Mouse (Mus musculus) liver, postnatal 0 days (tissue): ENCODE results near the gene Mia2. TPM values are rescaled to one million over a fixed set of nuclear protein-coding genes. Genes with fewer than 3 reads are reported as not detected.
A peak's percentile ranks its signal among the peaks of the same experiment; 100 is the strongest.
"Not testable (repeated sequence)": the region's sequence is repeated elsewhere in the genome, so short reads cannot be mapped to it uniquely, and the experiment has no call there.

Experiments
- ATAC-seq: fragments of 200-750 bp; cut with Nextera tagmentation; 2 replicates; pipeline ENCODE4 v1.8.0; 2017; ENCODE audit warnings: mild to moderate bottlenecking, moderate library complexity
- DNase-seq: peaks from one replicate; pipeline ENCODE4 v3.0.0-alpha.2; 2016
- H3K27ac ChIP-seq: fragments of 300-500 bp; sonication (generic); 2 replicates; pipeline ENCODE4 v1.5.1; 2014; ENCODE audit warnings: antibody characterized with exemption, moderate library complexity, mild to moderate bottlenecking, low read depth
- H3K27me3 ChIP-seq: fragments of 300-500 bp; sonication (generic); 2 replicates; pipeline ENCODE4 v1.6.1; 2014; ENCODE audit warnings: low read length, control low read depth, mixed read lengths; ENCODE audit not compliant: insufficient read depth
- H3K36me3 ChIP-seq: fragments of 300-500 bp; sonication (generic); replicated peaks from 2 replicates; pipeline ENCODE4 v1.6.1; 2014; ENCODE audit warnings: mild to moderate bottlenecking, control low read depth, low read length, moderate library complexity, mixed read lengths; ENCODE audit not compliant: insufficient read depth
- H3K4me1 ChIP-seq: fragments of 300-500 bp; sonication (generic); 2 replicates; pipeline ENCODE4 v1.6.1; 2014; ENCODE audit warnings: antibody characterized with exemption, mild to moderate bottlenecking, control low read depth; ENCODE audit not compliant: insufficient read depth
- H3K4me2 ChIP-seq: fragments of 300-500 bp; sonication (generic); 2 replicates; pipeline ENCODE4 v1.6.1; 2014; ENCODE audit warnings: low read depth, mild to moderate bottlenecking, low read length, moderate library complexity, mixed read lengths
- H3K4me3 ChIP-seq: fragments of 300-500 bp; sonication (generic); 2 replicates; pipeline ENCODE4 v1.5.1; 2014; ENCODE audit warnings: low read depth, low read length
- H3K9ac ChIP-seq: fragments of 300-500 bp; sonication (generic); replicated peaks from 2 replicates; pipeline ENCODE4 v1.6.1; 2014; ENCODE audit warnings: mild to moderate bottlenecking, moderate library complexity
- H3K9me3 ChIP-seq: fragments of 300-500 bp; sonication (generic); 2 replicates; pipeline ENCODE4 v1.6.1; 2016; ENCODE audit warnings: mild to moderate bottlenecking, control low read depth, low read length, mixed read lengths
- CTCF ChIP-seq: sonication (generic); IDR thresholded peaks from 2 replicates; pipeline ENCODE4 v1.5.1; 2016; ENCODE audit warnings: antibody characterized with exemption, low read depth
- EP300 ChIP-seq: IDR thresholded peaks from 2 replicates; pipeline ENCODE4 v1.6.1; 2016; ENCODE audit warnings: antibody characterized with exemption, low read depth, mild to moderate bottlenecking
- WGBS: fragments of 180-500 bp; shearing (Covaris S2); extraction: QIAGEN DNeasy Blood & Tissue Kit; methylation state at CpG from one replicate; pipeline ENCODE4 v1.1.7; 2014; ENCODE audit not compliant: insufficient replicate concordance; 5-methylcytosine and 5-hydroxymethylcytosine counted together
- microRNA-seq: library from miRNA; unstranded; fragments of <30 nt; microRNA quantifications from one replicate; pipeline ENCODE4, GENCODE M21; 2016
- polyA plus RNA-seq: library from polyadenylated mRNA; unstranded; fragments of >200 nt; fragmentation: Nextera tagmentation; extraction: Ambion mirVana; gene quantifications from 2 replicates; pipeline ENCODE4 v1.2.1, GENCODE M21; 2015

Gene Mia2
- polyA plus RNA-seq, 1 experiment from 2014 or later: 74.3 TPM

DNA sequence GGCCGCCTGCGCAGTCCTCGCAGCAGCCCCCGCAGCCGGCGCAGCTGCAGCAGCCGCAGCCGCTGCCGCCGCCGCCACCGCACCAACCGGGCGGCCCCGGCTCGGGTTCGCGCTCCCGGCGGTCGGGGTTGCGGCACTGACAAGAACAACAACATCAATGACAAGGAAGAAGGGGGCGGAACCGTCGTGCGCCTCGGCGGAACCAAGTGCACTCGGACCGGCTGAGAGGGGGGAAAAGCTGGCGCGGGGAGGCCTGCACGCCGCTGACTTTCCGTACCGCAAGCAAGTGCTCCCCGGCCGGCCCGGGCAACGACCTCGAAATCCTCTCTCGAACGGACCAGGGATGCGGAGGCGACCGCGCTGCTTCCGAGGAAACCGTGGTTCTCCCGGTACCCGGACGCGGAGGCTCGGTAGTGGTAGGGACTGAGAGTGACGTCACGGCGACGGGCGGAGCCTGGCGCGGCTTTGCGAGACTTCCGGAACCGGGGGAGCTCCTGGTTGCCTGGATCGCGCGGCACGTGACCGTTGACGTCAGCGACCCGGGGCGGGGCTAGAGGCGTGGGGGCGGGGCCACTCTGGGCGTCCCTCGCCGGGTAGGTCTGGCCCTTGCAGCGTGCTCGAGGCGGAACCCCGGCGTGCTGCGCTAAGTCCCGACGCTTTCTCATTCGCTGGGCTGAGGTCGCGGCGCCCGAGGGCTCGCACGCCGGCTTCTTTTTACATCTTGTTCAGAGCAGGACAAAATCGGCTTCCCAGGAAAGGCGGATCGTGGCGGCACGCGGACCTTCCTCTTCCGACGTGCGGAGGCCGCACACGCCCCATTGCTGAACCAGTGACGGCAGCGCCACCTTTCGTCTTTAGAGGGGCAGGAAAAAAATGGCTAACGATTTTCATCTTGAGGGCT, 124.0 kb downstream of the Mia2 start, which contains the start of gene Fbxo33:
Gene Fbxo33, minus strand, starts transcription at position 401 of the 901 bp plus-strand sequence.
- H3K9ac ChIP-seq: peak within 1 kb of the TSS; percentile 89
- no peaks in the 10 kb centered on the region for H3K36me3 ChIP-seq
- no peaks in the 10 kb centered on the region for H3K27me3 ChIP-seq
- H3K27ac ChIP-seq: peak within 1 kb of the TSS; percentile 98
- under 1% methylated on average over 91 of the region's 109 CpGs for WGBS
- no peaks in the 10 kb centered on the region for H3K9me3 ChIP-seq
- H3K4me1 ChIP-seq: peaks cover 21% of the 10 kb centered on the region
- H3K4me2 ChIP-seq: peak within 1 kb of the TSS; percentile 87
- DNase-seq (peak; percentile 100), ATAC-seq (peak; percentile 92)
- TF ChIP-seq EP300: 0 out of 2 replicates have a peak, but pooled peaks have one; percentile 12
- peak; percentile 89 for TF ChIP-seq CTCF
- peak within 1 kb of the TSS; percentile 87 for H3K4me3 ChIP-seq

DNA sequence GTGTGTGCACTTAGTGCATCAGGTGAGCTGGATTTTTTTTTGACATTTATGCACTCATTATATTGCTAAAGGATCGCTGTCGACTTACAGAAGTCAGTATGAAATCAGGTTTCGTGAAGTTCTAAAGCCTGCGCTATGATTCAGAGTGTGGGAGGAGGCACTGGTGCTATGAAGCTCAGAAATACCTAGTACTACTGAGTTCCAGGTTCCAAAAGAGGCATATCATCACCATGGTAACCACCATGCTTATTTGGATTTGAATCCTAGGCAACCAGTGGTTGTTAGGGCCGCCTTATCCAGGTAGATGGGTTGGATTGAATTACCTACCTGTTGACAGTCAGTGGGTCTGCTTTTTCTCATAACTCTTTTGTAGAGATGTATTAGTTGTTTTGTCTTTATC, 132.8 kb downstream of the Mia2 start:
- Histone ChIP-seq H3K9me3 (no peaks in the 10 kb centered on the region), H3K27me3 (no peaks in the 10 kb centered on the region), H3K9ac (no peak overlapping the region), H3K27ac (no peak overlapping the region), H3K36me3 (no peaks in the 10 kb centered on the region), H3K4me1 (no peaks in the 10 kb centered on the region), H3K4me3 (no peak overlapping the region), H3K4me2 (no peak overlapping the region)
- TF ChIP-seq CTCF (no peak), EP300 (no peak)
- no peak for DNase-seq
- ATAC-seq: no peak
- 89% methylated on average over 5 of the region's 5 CpGs for WGBS

DNA sequence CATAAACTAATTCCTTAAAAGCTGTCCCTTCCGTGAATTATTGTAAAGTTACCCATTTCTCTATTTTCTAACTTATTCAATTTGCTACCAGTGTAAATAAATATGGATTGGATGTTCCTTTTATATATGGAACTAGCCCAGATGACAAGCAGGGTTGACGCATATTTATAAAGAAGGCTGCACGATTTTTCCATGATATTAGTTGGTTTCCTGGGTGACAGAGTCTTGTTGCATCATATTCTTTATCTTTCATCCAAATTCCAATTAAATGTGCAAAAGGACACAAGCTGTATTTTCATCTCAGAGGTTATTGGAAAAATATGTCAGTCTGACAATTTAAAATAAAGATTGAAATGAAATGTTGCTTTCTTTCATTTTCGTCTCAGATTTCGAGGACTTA, 142.8 kb downstream of the Mia2 start:
- H3K27ac ChIP-seq: no peak overlapping the region
- no peak overlapping the region for H3K9ac ChIP-seq

GRCm38 (mm10) chr12:59241031-59241430, 145.4 kb downstream of the Mia2 start:
- not testable (repeated sequence) for H3K27ac ChIP-seq, H3K27me3 ChIP-seq, DNase-seq, H3K36me3 ChIP-seq, H3K4me3 ChIP-seq, ATAC-seq, H3K9ac ChIP-seq, H3K9me3 ChIP-seq, H3K4me1 ChIP-seq, H3K4me2 ChIP-seq
- WGBS: 78% methylated on average over 8 of the region's 8 CpGs

More for the DNA sequence above, 142.8 kb downstream of the Mia2 start:
- no peak for DNase-seq
- TF ChIP-seq EP300 (no peak), CTCF (no peak)
- Histone ChIP-seq H3K36me3 (no peaks in the 10 kb centered on the region), H3K4me3 (no peak overlapping the region), H3K27me3 (no peaks in the 10 kb centered on the region), H3K4me1 (no peaks in the 10 kb centered on the region), H3K9me3 (no peaks in the 10 kb centered on the region), H3K4me2 (no peak overlapping the region)
- ATAC-seq: no peak
- WGBS: 81% methylated on average over 5 of the region's 5 CpGs

Small RNA genes within 50 kb of the gene (microRNA-seq; reads per million reads assigned to microRNA genes)
- not detected for gene Gm27284

Other genes starting within 250 kb of the Mia2 start
- 43.2 and 48.4 TPM in 2 replicates for gene Sec23a, start 83.8 kb upstream of the Mia2 start, polyA plus RNA-seq
- 19.5 and 20.0 TPM in 2 replicates for gene Gemin2, start 82.4 kb upstream of the Mia2 start, polyA plus RNA-seq
- 49.6 and 50.7 TPM in 2 replicates for gene Trappc6b, start 34.3 kb upstream of the Mia2 start, polyA plus RNA-seq
- 22.1 and 28.9 TPM in 2 replicates for gene Pnn, start 28.9 kb upstream of the Mia2 start, polyA plus RNA-seq
- 6.1 and 6.8 TPM in 2 replicates for gene Fbxo33, start 123.9 kb downstream of the Mia2 start, polyA plus RNA-seq